Mouse (Mus musculus) neural tube, embryonic 11.5 days (tissue): ENCODE data around the gene Rrp1. TPM values are rescaled to one million over a fixed set of nuclear protein-coding genes. Genes with fewer than 3 reads are reported as not detected.
"Not testable (repeated sequence)": the region's sequence is repeated elsewhere in the genome, so short reads cannot be mapped to it uniquely, and the experiment has no call there.

ENCODE experiments used
- ATAC-seq: fragments of 200-750 bp; cut with Nextera tagmentation; 2 replicates; pipeline ENCODE4 v1.8.0; 2017; ENCODE audit warnings: moderate number of reproducible peaks, mild to moderate bottlenecking, moderate TSS enrichment, moderate library complexity; ENCODE audit not compliant: insufficient read depth, low FRiP score, low TSS enrichment
- DNase-seq: peaks from one replicate; pipeline ENCODE4 v3.0.0-alpha.2; 2015; ENCODE audit warnings: low spot score
- H3K27ac ChIP-seq: fragments of 300-500 bp; sonication (generic); 2 replicates; pipeline ENCODE4 v1.5.1; 2014; ENCODE audit warnings: low read depth, mild to moderate bottlenecking, low read length
- H3K27me3 ChIP-seq: fragments of 300-500 bp; sonication (generic); 2 replicates; pipeline ENCODE4 v1.6.1; 2014; ENCODE audit warnings: mild to moderate bottlenecking, low read length, mixed read lengths; ENCODE audit not compliant: control insufficient read depth, insufficient read depth
- H3K36me3 ChIP-seq: fragments of 300-500 bp; sonication (generic); 2 replicates; pipeline ENCODE4 v1.6.1; 2014; ENCODE audit warnings: mild to moderate bottlenecking, low read length, moderate library complexity, mixed read lengths; ENCODE audit not compliant: control insufficient read depth, insufficient read depth
- H3K4me1 ChIP-seq: fragments of 300-500 bp; sonication (generic); 2 replicates; pipeline ENCODE4 v1.6.1; 2014; ENCODE audit warnings: low read length, mixed read lengths; ENCODE audit not compliant: control insufficient read depth, insufficient read depth
- H3K4me2 ChIP-seq: fragments of 300-500 bp; sonication (generic); 2 replicates; pipeline ENCODE4 v1.6.1; 2014; ENCODE audit warnings: low read depth, mild to moderate bottlenecking, moderate library complexity
- H3K4me3 ChIP-seq: fragments of 300-500 bp; sonication (generic); 2 replicates; pipeline ENCODE4 v1.5.1; 2014; ENCODE audit warnings: low read depth, low read length
- H3K9ac ChIP-seq: fragments of 300-500 bp; sonication (generic); 2 replicates; pipeline ENCODE4 v1.6.1; 2014; ENCODE audit warnings: mild to moderate bottlenecking, low read length
- H3K9me3 ChIP-seq: fragments of 300-500 bp; sonication (generic); 2 replicates; pipeline ENCODE4 v1.6.1; 2016; ENCODE audit warnings: low read length; ENCODE audit not compliant: control insufficient read depth
- WGBS: fragments of 180-500 bp; shearing (Covaris S2); extraction: QIAGEN DNeasy Blood & Tissue Kit; methylation state at CpG from one replicate; pipeline ENCODE4 v1.1.7; 2014; 5-methylcytosine and 5-hydroxymethylcytosine counted together
- polyA plus RNA-seq: library from polyadenylated mRNA; unstranded; fragments of >200 nt; fragmentation: Nextera tagmentation; extraction: Ambion mirVana; gene quantifications from 2 replicates; pipeline ENCODE4 v1.2.1, GENCODE M21; 2014

The Rrp1 gene
- polyA plus RNA-seq, 1 experiment from 2014 or later = 278 TPM

GRCm38 (mm10) chr10:78364106-78364505, 48.7 kb downstream of the Rrp1 start:
- DNase-seq = no peak
- Histone ChIP-seq H3K4me1 (no peaks in the 10 kb centered on the region), H3K4me3 (no peak overlapping the region), H3K36me3 (no peaks in the 10 kb centered on the region), H3K9ac (no peak overlapping the region), H3K27ac (no peak overlapping the region), H3K4me2 (no peak overlapping the region), H3K27me3 (no peaks in the 10 kb centered on the region), H3K9me3 (no peaks in the 10 kb centered on the region)
- 82% methylated on average over 2 of the region's 2 CpGs for WGBS
- ATAC-seq = no peak

GRCm38 (mm10) chr10:78363366-78363765, 49.5 kb downstream of the Rrp1 start:
- Histone ChIP-seq H3K4me2 (no peak overlapping the region), H3K36me3 (no peaks in the 10 kb centered on the region), H3K4me3 (no peak overlapping the region), H3K27me3 (no peaks in the 10 kb centered on the region), H3K9me3 (no peaks in the 10 kb centered on the region), H3K27ac (no peak overlapping the region), H3K9ac (no peak overlapping the region), H3K4me1 (no peaks in the 10 kb centered on the region)
- no peak for ATAC-seq
- no peak for DNase-seq
- WGBS = 93% methylated on average over 6 of the region's 6 CpGs

GRCm38 (mm10) chr10:78361951-78362350, 50.9 kb downstream of the Rrp1 start:
- WGBS = 90% methylated on average over 2 of the region's 2 CpGs

GRCm38 (mm10) chr10:78360290-78360711, 52.5 kb downstream of the Rrp1 start:
- Histone ChIP-seq H3K9ac (no peak overlapping the region), H3K36me3 (no peaks in the 10 kb centered on the region), H3K27ac (no peak overlapping the region), H3K4me2 (no peak overlapping the region), H3K4me1 (no peaks in the 10 kb centered on the region), H3K27me3 (no peaks in the 10 kb centered on the region), H3K4me3 (no peak overlapping the region), H3K9me3 (no peaks in the 10 kb centered on the region)
- no peak for DNase-seq
- 91% methylated on average over 3 of the region's 3 CpGs for WGBS
- no peak for ATAC-seq

More at GRCm38 (mm10) chr10:78361951-78362350, 50.9 kb downstream of the Rrp1 start:
- Histone ChIP-seq H3K4me2 (no peak overlapping the region), H3K4me1 (no peaks in the 10 kb centered on the region), H3K27ac (no peak overlapping the region), H3K36me3 (no peaks in the 10 kb centered on the region), H3K9me3 (no peaks in the 10 kb centered on the region), H3K27me3 (no peaks in the 10 kb centered on the region), H3K9ac (no peak overlapping the region), H3K4me3 (no peak overlapping the region)
- DNase-seq (no peak), ATAC-seq (no peak)

- not testable (repeated sequence) for H3K4me2 ChIP-seq, H3K4me1 ChIP-seq, DNase-seq, H3K9ac ChIP-seq, ATAC-seq, H3K27me3 ChIP-seq, H3K4me3 ChIP-seq, H3K9me3 ChIP-seq, H3K36me3 ChIP-seq, H3K27ac ChIP-seq
- WGBS = 91% methylated on average over 3 of the region's 3 CpGs
Observed at GRCm38 (mm10) chr10:78358999-78359398, 53.8 kb downstream of the Rrp1 start.

- H3K4me3 ChIP-seq = no peak overlapping the region
- DNase-seq = no peak
- H3K36me3 ChIP-seq = no peaks in the 10 kb centered on the region
- H3K27ac ChIP-seq = no peak overlapping the region
- H3K9me3 ChIP-seq = no peaks in the 10 kb centered on the region
- no peak overlapping the region for H3K9ac ChIP-seq
- H3K27me3 ChIP-seq = no peaks in the 10 kb centered on the region
- H3K4me2 ChIP-seq = no peak overlapping the region
- ATAC-seq = no peak
- H3K4me1 ChIP-seq = no peaks in the 10 kb centered on the region
- 93% methylated on average over 4 of the region's 4 CpGs for WGBS
Observed at GRCm38 (mm10) chr10:78358266-78358665, 54.6 kb downstream of the Rrp1 start.

GRCm38 (mm10) chr10:78357742-78358141, 55.1 kb downstream of the Rrp1 start:
- ATAC-seq (no peak), DNase-seq (no peak)
- Histone ChIP-seq H3K27me3 (no peaks in the 10 kb centered on the region), H3K27ac (no peak overlapping the region), H3K4me1 (no peaks in the 10 kb centered on the region), H3K36me3 (no peaks in the 10 kb centered on the region), H3K9me3 (no peaks in the 10 kb centered on the region), H3K9ac (no peak overlapping the region), H3K4me2 (no peak overlapping the region), H3K4me3 (no peak overlapping the region)
- 81% methylated on average over 5 of the region's 5 CpGs for WGBS

GRCm38 (mm10) chr10:78355931-78356593, 56.8 kb downstream of the Rrp1 start:
- Histone ChIP-seq H3K4me2 (no peak overlapping the region), H3K27me3 (no peaks in the 10 kb centered on the region), H3K36me3 (no peaks in the 10 kb centered on the region), H3K9me3 (no peaks in the 10 kb centered on the region), H3K9ac (no peak overlapping the region), H3K27ac (no peak overlapping the region), H3K4me1 (peaks cover 4% of the 10 kb centered on the region; the same call in 1 of the 2 replicates), H3K4me3 (no peak overlapping the region)
- WGBS = 71% methylated on average over 1 of the region's 1 CpGs
- no peak for DNase-seq
- ATAC-seq = no peak

- Histone ChIP-seq H3K4me1 (peaks cover 8% of the 10 kb centered on the region; the same call in 1 of the 2 replicates), H3K9ac (no peak overlapping the region), H3K4me2 (no peak overlapping the region), H3K36me3 (no peaks in the 10 kb centered on the region), H3K27ac (no peak overlapping the region), H3K9me3 (no peaks in the 10 kb centered on the region), H3K4me3 (no peak overlapping the region), H3K27me3 (no peaks in the 10 kb centered on the region)
- ATAC-seq (no peak), DNase-seq (no peak)
- 39% methylated on average over 4 of the region's 4 CpGs for WGBS
Observed at GRCm38 (mm10) chr10:78353196-78353595, 59.6 kb downstream of the Rrp1 start.
